Mouse (Mus musculus) central nervous system, embryonic 14 days (tissue): ENCODE measurements around the gene Zfp735. TPM values are rescaled to one million over a fixed set of nuclear protein-coding genes. Genes with fewer than 3 reads are reported as not detected.

ENCODE experiments used
- polyA plus RNA-seq: library from polyadenylated mRNA; depleted of rRNA; stranded (reverse); fragments of >200 nt; gene quantifications from 2 replicates; pipeline ENCODE4 v1.2.3, GENCODE M21; 2012; rRNA removed

The Zfp735 gene
- not detected in 2 replicates for polyA plus RNA-seq

GRCm38 (mm10) chr11:73688478-73688877 lies at the start of gene Zfp735:
Zfp735 (plus strand) TSS chr11:73688778.

Other genes starting within 250 kb of the Zfp735 start
- gene Olfr380, start 231.3 kb upstream of the Zfp735 start, polyA plus RNA-seq = not detected in 2 replicates
- gene Olfr381, start 197.2 kb upstream of the Zfp735 start, polyA plus RNA-seq = not detected in 2 replicates
- gene Olfr382, start 171.6 kb upstream of the Zfp735 start, polyA plus RNA-seq = not detected in 2 replicates
- gene Olfr385, start 95.8 kb upstream of the Zfp735 start, polyA plus RNA-seq = not detected in 2 replicates
- gene Olfr384, start 90.2 kb upstream of the Zfp735 start, polyA plus RNA-seq = not detected in 2 replicates
- gene Olfr389, start 91.9 kb downstream of the Zfp735 start, polyA plus RNA-seq = not detected in 2 replicates
- gene Olfr390, start 94.2 kb downstream of the Zfp735 start, polyA plus RNA-seq = not detected in 2 replicates
- gene Olfr391-ps, start 114.3 kb downstream of the Zfp735 start, polyA plus RNA-seq = not detected in 2 replicates
- not detected in 2 replicates for gene Olfr392, start 128.3 kb downstream of the Zfp735 start, polyA plus RNA-seq
- not detected in 2 replicates for gene Olfr393, start 162.7 kb downstream of the Zfp735 start, polyA plus RNA-seq
- not detected in 2 replicates for gene Olfr394, start 202.0 kb downstream of the Zfp735 start, polyA plus RNA-seq
- gene Olfr395, start 220.5 kb downstream of the Zfp735 start, polyA plus RNA-seq = not detected in 2 replicates
- gene Olfr23, start 247.9 kb downstream of the Zfp735 start, polyA plus RNA-seq = not detected in 2 replicates